Comparison of ENCODE assay signal across 9 mouse cellular contexts in the genomic region with DNA sequence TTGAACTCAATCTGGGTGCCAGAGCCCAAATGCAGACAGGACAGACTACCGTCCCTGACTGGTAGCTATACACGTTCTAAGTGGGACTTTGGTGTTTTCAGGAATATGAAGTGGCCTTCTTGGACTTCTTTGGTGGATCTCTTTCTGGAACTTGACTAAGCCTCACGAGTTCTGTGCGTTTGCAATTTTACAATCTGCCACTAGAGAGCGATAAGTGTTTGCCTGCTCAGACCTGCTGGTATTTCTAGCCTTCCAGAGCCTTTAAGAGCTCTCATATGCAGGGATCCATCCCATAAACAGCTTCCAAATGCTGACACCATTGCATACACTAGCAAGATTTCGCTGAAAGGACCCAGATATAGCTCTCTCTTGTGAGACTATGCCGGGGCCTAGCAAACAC. TPM values are rescaled to one million over a fixed set of nuclear protein-coding genes. Genes with fewer than 3 reads are reported as not detected.
DNase-seq lines count a peak whose midpoint lies in the region; ATAC-seq and TF ChIP-seq lines count a peak whose summit lies in the region.
"Not testable (repeated sequence)": the region's sequence is repeated elsewhere in the genome, so short reads cannot be mapped to it uniquely, and the experiment has no call there.
"Had no signal": no experiment of that assay in that cellular context is flagged by ENCODE, and none has a peak within 500 bp of the region (broad histone marks: within the 10 kb centered on the region; RNA-seq: fewer than 3 reads in every experiment).

No protein-coding gene starts in this region.

- H3K4me1 ChIP-seq in ES-E14 (ENCODE audit: control insufficient read depth in 2 of 2, insufficient read depth in 2 of 2, low read length in 2 of 2, poor library complexity in 1 of 2); embryonic facial prominence, embryonic 14.5 days (ENCODE audit: control insufficient read depth, insufficient read depth, low read length); limb, embryonic 14.5 days (ENCODE audit: control insufficient read depth, insufficient read depth, low read length); thymus, adult 2 months (replicated peaks; ENCODE audit: control insufficient read depth, insufficient read depth, low read length): not testable (repeated sequence)

- not testable (repeated sequence) for H3K4me2 ChIP-seq in embryonic facial prominence, embryonic 14.5 days (ENCODE audit: low read depth, low read length); limb, embryonic 14.5 days (replicated peaks; ENCODE audit: low read depth, low read length, severe bottlenecking)

- not testable (repeated sequence) for H3K36me3 ChIP-seq in ES-E14 (ENCODE audit: control insufficient read depth, insufficient read depth, low read length, poor library complexity, severe bottlenecking); embryonic facial prominence, embryonic 14.5 days (ENCODE audit: control insufficient read depth, insufficient read depth, low read length); limb, embryonic 14.5 days (ENCODE audit: control insufficient read depth, insufficient read depth, low read length); thymus, adult 2 months (ENCODE audit: control insufficient read depth, insufficient read depth, low read length)

- peak; percentile 46 for DNase-seq in ES-E14 (ENCODE audit: low read depth, low spot score)
- DNase-seq in c-Kit-positive CD71-negative TER-119-negative erythroid progenitor cells, embryonic 14.5 days (ENCODE audit: low read depth), result peak; percentile 49
- peak; percentile 68 for DNase-seq in embryonic facial prominence, embryonic 14.5 days (ENCODE audit: low spot score)
- peak; percentile 62 for DNase-seq in heart, adult 8-10 months (ENCODE audit: low spot score)
- DNase-seq in kidney, postnatal 10 days, result peak; percentile 61
- peak; percentile 79 for DNase-seq in limb, embryonic 14.5 days (ENCODE audit: low spot score)
- peak; percentile 75 for DNase-seq in naive thymus-derived CD4-positive, alpha-beta T cell, adult 2 months (ENCODE audit: low read depth)
- peak; percentile 44 for DNase-seq in thymus, adult 2 months

- not testable (repeated sequence) for H3K9ac ChIP-seq in ES-E14 (ENCODE audit: insufficient read depth, low read depth, low read length, poor library complexity, severe bottlenecking); embryonic facial prominence, embryonic 14.5 days (ENCODE audit: low read depth, low read length); limb, embryonic 14.5 days (ENCODE audit: low read depth, low read length, severe bottlenecking)

- H3K4me3 ChIP-seq in ES-E14 (ENCODE audit: insufficient read depth in 1 of 2, low read depth in 1 of 2, low read length in 2 of 2, poor library complexity in 1 of 2, severe bottlenecking in 1 of 2); embryonic facial prominence, embryonic 14.5 days (ENCODE audit: low read depth, low read length); limb, embryonic 14.5 days (replicated peaks; ENCODE audit: low read length); thymus, adult 2 months (ENCODE audit: control insufficient read depth, insufficient read depth, low read length): not testable (repeated sequence)

- ATAC-seq in embryonic facial prominence, embryonic 14.5 days (ENCODE audit: low read depth); limb, embryonic 14.5 days (ENCODE audit: low FRiP score, low read depth): not testable (repeated sequence)

- not testable (repeated sequence) for H3K27ac ChIP-seq in ES-E14 (ENCODE audit: insufficient read depth, low read depth, low read length, poor library complexity, severe bottlenecking); embryonic facial prominence, embryonic 14.5 days (replicated peaks; ENCODE audit: low read depth, low read length); limb, embryonic 14.5 days (replicated peaks; ENCODE audit: low read depth, low read length); thymus, adult 2 months (ENCODE audit: control insufficient read depth, insufficient read depth, low read length)

- 12% methylated on average over 7 of the region's 7 CpGs for WGBS in embryonic facial prominence, embryonic 14.5 days
- WGBS in limb, embryonic 14.5 days, result 8% methylated on average over 6 of the region's 7 CpGs
- WGBS in thymus, adult 2 months, result 13% methylated on average over 7 of the region's 7 CpGs

- not testable (repeated sequence) for TF ChIP-seq POLR2A in limb, embryonic 14.5 days (IDR thresholded peaks at IDR 0.05; ENCODE audit: borderline replicate concordance, extremely low read depth, insufficient read depth, insufficient read length); thymus, adult 2 months (IDR thresholded peaks at IDR 0.05; ENCODE audit: control insufficient read depth, extremely low read depth, insufficient read depth, low read length, poor library complexity)

- not testable (repeated sequence) for H3K27me3 ChIP-seq in embryonic facial prominence, embryonic 14.5 days (replicated peaks; ENCODE audit: control insufficient read depth, insufficient read depth, low read length); limb, embryonic 14.5 days (ENCODE audit: control insufficient read depth, insufficient read depth, low read length); thymus, adult 2 months (ENCODE audit: control insufficient read depth, insufficient read depth, low read length)

- H3K9me3 ChIP-seq in ES-E14 (ENCODE audit: control insufficient read depth, insufficient read depth, low read depth, low read length); embryonic facial prominence, embryonic 14.5 days (ENCODE audit: control insufficient read depth, low read length); limb, embryonic 14.5 days (ENCODE audit: control insufficient read depth, low read length): not testable (repeated sequence)

- in situ Hi-C loops in ES-E14 (cut with MboI; ENCODE audit: low sequenced_read_pairs in 2 of 2, unreplicated experiment in 2 of 2), result not testable (repeated sequence)

- TF ChIP-seq CTCF in thymus, adult 2 months (IDR thresholded peaks at IDR 0.05; ENCODE audit: borderline replicate concordance, control insufficient read depth, extremely low read depth, insufficient read depth, low read length, poor library complexity), result not testable (repeated sequence)

TF ChIP-seq in ES-E14, 5 proteins besides CTCF, POLR2A, EP300 and RAD21:
- 0 out of 2 replicates have a peak, but pooled peaks have one; percentile 30 for TF ChIP-seq ZC3H11A (IDR thresholded peaks at IDR 0.05; ENCODE audit: borderline replicate concordance, low read depth, low read length)

RNA-seq across cellular contexts. Expression of a gene that starts 18.1 kb away (rescaled TPM):
- total RNA-seq in ES-E14 (2012; rRNA removed), result 23.0 and 35.7 TPM in 2 replicates
- 188 and 209 TPM in 2 replicates for polyA plus RNA-seq in embryonic facial prominence, embryonic 14.5 days (2014; fragmentation: Nextera tagmentation; extraction: Ambion mirVana)
- 100 to 1,000 TPM; 872 to 928 (median 908) TPM for total RNA-seq in heart, adult 8-10 months (2022)
- 90.2 and 95.6 TPM in 2 replicates for polyA plus RNA-seq in limb, embryonic 14.5 days (2012; rRNA removed)
- polyA plus RNA-seq in limb, embryonic 14.5 days (2014; fragmentation: Nextera tagmentation; extraction: Ambion mirVana), result 175 and 184 TPM in 2 replicates
- polyA plus RNA-seq in thymus, adult 2 months (2012; rRNA removed), result 96.5 and 127 TPM in 2 replicates

RNA-seq across cellular contexts. Expression of a gene that starts 28.8 kb away (rescaled TPM):
- total RNA-seq in ES-E14 (2012; rRNA removed), result 0.18 TPM in 1 of 2 replicates, not detected in the other
- polyA plus RNA-seq in embryonic facial prominence, embryonic 14.5 days (2014; fragmentation: Nextera tagmentation; extraction: Ambion mirVana), result 0.18 TPM in 1 of 2 replicates, not detected in the other
- under 1 TPM in 1 of 4 experiments, not detected in 3; 0.22 TPM for total RNA-seq in heart, adult 8-10 months (2022)
- 0.08 TPM in 1 of 2 replicates, not detected in the other for polyA plus RNA-seq in limb, embryonic 14.5 days (2012; rRNA removed)
- not detected in 2 replicates for polyA plus RNA-seq in limb, embryonic 14.5 days (2014; fragmentation: Nextera tagmentation; extraction: Ambion mirVana)
- 12.1 and 13.6 TPM in 2 replicates for polyA plus RNA-seq in thymus, adult 2 months (2012; rRNA removed)
- polyA plus RNA-seq: liver, embryonic 15.5 days had no signal

RNA-seq across cellular contexts. Expression of a gene that starts 46.3 kb away (rescaled TPM):
- total RNA-seq in ES-E14 (2012; rRNA removed), result 89.8 and 102 TPM in 2 replicates
- polyA plus RNA-seq in embryonic facial prominence, embryonic 14.5 days (2014; fragmentation: Nextera tagmentation; extraction: Ambion mirVana), result 65.9 and 72.2 TPM in 2 replicates
- 10 to 100 TPM; 14.4 to 18.8 (median 16.2) TPM for total RNA-seq in heart, adult 8-10 months (2022)
- polyA plus RNA-seq in limb, embryonic 14.5 days (2012; rRNA removed), result 103 and 115 TPM in 2 replicates
- 55.8 and 70.1 TPM in 2 replicates for polyA plus RNA-seq in limb, embryonic 14.5 days (2014; fragmentation: Nextera tagmentation; extraction: Ambion mirVana)
- 107 and 117 TPM in 2 replicates for polyA plus RNA-seq in thymus, adult 2 months (2012; rRNA removed)

Comparison
In these comparisons a context has a peak if more than half of its experiments do, and no peak if none do; other contexts are left out.
1. RNA of a gene that starts 28.8 kb away (polyA plus RNA-seq): 12.1 to 13.6 TPM in thymus, adult 2 months; 0.18 TPM in embryonic facial prominence, embryonic 14.5 days and 0.08 TPM in limb, embryonic 14.5 days; every median in the first group is over 10 times any median in the second.
2. Peak in every context shown above with its lines, with median percentiles within 50 percentile points of each other: DNase-seq.